Mouse (Mus musculus): ENCODE data around the gene Crp. TPM values are rescaled to one million over a fixed set of nuclear protein-coding genes. Genes with fewer than 3 reads are reported as not detected.

The Crp gene
- polyA plus RNA-seq, 1 experiment from 2014 or later = 0.39 TPM

- 38% methylated on average over 6 of the region's 6 CpGs for WGBS
- no peak overlapping the region for H3K4me3 ChIP-seq (ENCODE audit: low read depth, low read length)
- no peaks in the 10 kb centered on the region for H3K9me3 ChIP-seq (ENCODE audit: control insufficient read depth, low read length)
- H3K9ac ChIP-seq (replicated peaks; ENCODE audit: low read depth, low read length) = no peak overlapping the region
- no peaks in the 10 kb centered on the region for H3K27me3 ChIP-seq (ENCODE audit: control insufficient read depth, insufficient read depth, low read length)
- no peaks in the 10 kb centered on the region for H3K36me3 ChIP-seq (ENCODE audit: control insufficient read depth, insufficient read depth, low read length)
- H3K27ac ChIP-seq (ENCODE audit: low read depth, low read length) = no peak overlapping the region
- H3K4me2 ChIP-seq (ENCODE audit: low read depth, low read length) = no peak overlapping the region
- H3K4me1 ChIP-seq (ENCODE audit: control insufficient read depth, insufficient read depth, low read length) = no peaks in the 10 kb centered on the region
- no peak for ATAC-seq (ENCODE audit: low read depth)
Observed at GRCm38 (mm10) chr1:172667597-172667996, 30.3 kb upstream of the Crp start.

GRCm38 (mm10) chr1:172670716-172671115 lies 27.1 kb upstream of the Crp start:
- H3K9me3 ChIP-seq (ENCODE audit: control insufficient read depth, low read length) = no peaks in the 10 kb centered on the region
- H3K4me1 ChIP-seq (ENCODE audit: control insufficient read depth, insufficient read depth, low read length) = no peaks in the 10 kb centered on the region
- no peak overlapping the region for H3K4me3 ChIP-seq (ENCODE audit: low read depth, low read length)
- H3K4me2 ChIP-seq (ENCODE audit: low read depth, low read length) = no peak overlapping the region
- no peak overlapping the region for H3K27ac ChIP-seq (ENCODE audit: low read depth, low read length)
- H3K36me3 ChIP-seq (ENCODE audit: control insufficient read depth, insufficient read depth, low read length) = no peaks in the 10 kb centered on the region
- ATAC-seq (ENCODE audit: low read depth) = no peak
- no peaks in the 10 kb centered on the region for H3K27me3 ChIP-seq (ENCODE audit: control insufficient read depth, insufficient read depth, low read length)
- WGBS = 100% methylated on average over 1 of the region's 1 CpGs
- no peak overlapping the region for H3K9ac ChIP-seq (replicated peaks; ENCODE audit: low read depth, low read length)

GRCm38 (mm10) chr1:172680742-172681141 lies 17.1 kb upstream of the Crp start:
- ATAC-seq (ENCODE audit: low read depth) = no peak
- Histone ChIP-seq H3K9me3 (ENCODE audit: control insufficient read depth, low read length) (no peaks in the 10 kb centered on the region), H3K4me1 (ENCODE audit: control insufficient read depth, insufficient read depth, low read length) (no peaks in the 10 kb centered on the region), H3K9ac (replicated peaks; ENCODE audit: low read depth, low read length) (no peak overlapping the region), H3K4me2 (ENCODE audit: low read depth, low read length) (no peak overlapping the region), H3K27me3 (ENCODE audit: control insufficient read depth, insufficient read depth, low read length) (no peaks in the 10 kb centered on the region), H3K36me3 (ENCODE audit: control insufficient read depth, insufficient read depth, low read length) (no peaks in the 10 kb centered on the region), H3K4me3 (ENCODE audit: low read depth, low read length) (no peak overlapping the region), H3K27ac (ENCODE audit: low read depth, low read length) (no peak overlapping the region)
- 81% methylated on average over 4 of the region's 4 CpGs for WGBS

- no peak for ATAC-seq (ENCODE audit: low read depth)
- H3K36me3 ChIP-seq (ENCODE audit: control insufficient read depth, insufficient read depth, low read length) = no peaks in the 10 kb centered on the region
- 86% methylated on average over 5 of the region's 5 CpGs for WGBS
- no peak overlapping the region for H3K9ac ChIP-seq (replicated peaks; ENCODE audit: low read depth, low read length)
- H3K27ac ChIP-seq (ENCODE audit: low read depth, low read length) = no peak overlapping the region
- no peaks in the 10 kb centered on the region for H3K27me3 ChIP-seq (ENCODE audit: control insufficient read depth, insufficient read depth, low read length)
- no peak overlapping the region for H3K4me3 ChIP-seq (ENCODE audit: low read depth, low read length)
- H3K4me1 ChIP-seq (ENCODE audit: control insufficient read depth, insufficient read depth, low read length) = no peaks in the 10 kb centered on the region
- H3K4me2 ChIP-seq (ENCODE audit: low read depth, low read length) = no peak overlapping the region
- no peaks in the 10 kb centered on the region for H3K9me3 ChIP-seq (ENCODE audit: control insufficient read depth, low read length)
Observed at GRCm38 (mm10) chr1:172683551-172683950, 14.3 kb upstream of the Crp start.

- H3K36me3 ChIP-seq (ENCODE audit: control insufficient read depth, insufficient read depth, low read length) = no peaks in the 10 kb centered on the region
- H3K4me3 ChIP-seq (ENCODE audit: low read depth, low read length) = no peak overlapping the region
- no peak overlapping the region for H3K9ac ChIP-seq (replicated peaks; ENCODE audit: low read depth, low read length)
- WGBS = 61% methylated on average over 1 of the region's 1 CpGs
- no peaks in the 10 kb centered on the region for H3K9me3 ChIP-seq (ENCODE audit: control insufficient read depth, low read length)
- H3K27me3 ChIP-seq (ENCODE audit: control insufficient read depth, insufficient read depth, low read length) = no peaks in the 10 kb centered on the region
- H3K4me2 ChIP-seq (ENCODE audit: low read depth, low read length) = no peak overlapping the region
- no peak for ATAC-seq (ENCODE audit: low read depth)
- no peaks in the 10 kb centered on the region for H3K4me1 ChIP-seq (ENCODE audit: control insufficient read depth, insufficient read depth, low read length)
- H3K27ac ChIP-seq (ENCODE audit: low read depth, low read length) = no peak overlapping the region
Observed at GRCm38 (mm10) chr1:172683957-172684356, 13.9 kb upstream of the Crp start.

GRCm38 (mm10) chr1:172685178-172685577 lies 12.7 kb upstream of the Crp start:
- no peak overlapping the region for H3K4me2 ChIP-seq (ENCODE audit: low read depth, low read length)
- H3K9ac ChIP-seq (replicated peaks; ENCODE audit: low read depth, low read length) = no peak overlapping the region
- no peaks in the 10 kb centered on the region for H3K36me3 ChIP-seq (ENCODE audit: control insufficient read depth, insufficient read depth, low read length)
- no peaks in the 10 kb centered on the region for H3K4me1 ChIP-seq (ENCODE audit: control insufficient read depth, insufficient read depth, low read length)
- H3K27me3 ChIP-seq (ENCODE audit: control insufficient read depth, insufficient read depth, low read length) = no peaks in the 10 kb centered on the region
- no peak overlapping the region for H3K27ac ChIP-seq (ENCODE audit: low read depth, low read length)
- H3K9me3 ChIP-seq (ENCODE audit: control insufficient read depth, low read length) = no peaks in the 10 kb centered on the region
- H3K4me3 ChIP-seq (ENCODE audit: low read depth, low read length) = no peak overlapping the region
- WGBS = 75% methylated on average over 3 of the region's 3 CpGs
- no peak for ATAC-seq (ENCODE audit: low read depth)

GRCm38 (mm10) chr1:172697422-172697821 lies 433 bp upstream of the Crp start:
- Histone ChIP-seq H3K4me3 (ENCODE audit: low read depth, low read length) (no peak overlapping the region), H3K36me3 (ENCODE audit: control insufficient read depth, insufficient read depth, low read length) (no peaks in the 10 kb centered on the region), H3K4me1 (ENCODE audit: control insufficient read depth, insufficient read depth, low read length) (no peaks in the 10 kb centered on the region), H3K27ac (ENCODE audit: low read depth, low read length) (no peak overlapping the region), H3K9ac (replicated peaks; ENCODE audit: low read depth, low read length) (no peak overlapping the region), H3K27me3 (ENCODE audit: control insufficient read depth, insufficient read depth, low read length) (no peaks in the 10 kb centered on the region), H3K9me3 (ENCODE audit: control insufficient read depth, low read length) (no peaks in the 10 kb centered on the region), H3K4me2 (ENCODE audit: low read depth, low read length) (no peak overlapping the region)
- ATAC-seq (ENCODE audit: low read depth) = no peak

- Histone ChIP-seq H3K4me2 (ENCODE audit: low read depth, low read length) (no peak overlapping the region), H3K27ac (ENCODE audit: low read depth, low read length) (no peak overlapping the region), H3K4me3 (ENCODE audit: low read depth, low read length) (no peak overlapping the region), H3K27me3 (ENCODE audit: control insufficient read depth, insufficient read depth, low read length) (no peaks in the 10 kb centered on the region), H3K9me3 (ENCODE audit: control insufficient read depth, low read length) (no peaks in the 10 kb centered on the region), H3K36me3 (ENCODE audit: control insufficient read depth, insufficient read depth, low read length) (no peaks in the 10 kb centered on the region), H3K9ac (replicated peaks; ENCODE audit: low read depth, low read length) (no peak overlapping the region), H3K4me1 (ENCODE audit: control insufficient read depth, insufficient read depth, low read length) (no peaks in the 10 kb centered on the region)
- 63% methylated on average over 3 of the region's 3 CpGs for WGBS
- ATAC-seq (ENCODE audit: low read depth) = peak; percentile 67; the same call in 1 of the 2 replicates
Observed at GRCm38 (mm10) chr1:172700814-172701213, 3.0 kb downstream of the Crp start.

GRCm38 (mm10) chr1:172701381-172701780 lies 3.5 kb downstream of the Crp start:
- Histone ChIP-seq H3K9me3 (ENCODE audit: control insufficient read depth, low read length) (no peaks in the 10 kb centered on the region), H3K27me3 (ENCODE audit: control insufficient read depth, insufficient read depth, low read length) (no peaks in the 10 kb centered on the region), H3K4me2 (ENCODE audit: low read depth, low read length) (no peak overlapping the region), H3K4me1 (ENCODE audit: control insufficient read depth, insufficient read depth, low read length) (no peaks in the 10 kb centered on the region), H3K27ac (ENCODE audit: low read depth, low read length) (no peak overlapping the region), H3K36me3 (ENCODE audit: control insufficient read depth, insufficient read depth, low read length) (no peaks in the 10 kb centered on the region), H3K4me3 (ENCODE audit: low read depth, low read length) (no peak overlapping the region), H3K9ac (replicated peaks; ENCODE audit: low read depth, low read length) (no peak overlapping the region)
- 93% methylated on average over 2 of the region's 2 CpGs for WGBS
- no peak for ATAC-seq (ENCODE audit: low read depth)

GRCm38 (mm10) chr1:172701901-172702300 lies 4.0 kb downstream of the Crp start:
- Histone ChIP-seq H3K27ac (ENCODE audit: low read depth, low read length) (no peak overlapping the region), H3K4me2 (ENCODE audit: low read depth, low read length) (no peak overlapping the region), H3K9ac (replicated peaks; ENCODE audit: low read depth, low read length) (no peak overlapping the region), H3K4me1 (ENCODE audit: control insufficient read depth, insufficient read depth, low read length) (no peaks in the 10 kb centered on the region), H3K9me3 (ENCODE audit: control insufficient read depth, low read length) (no peaks in the 10 kb centered on the region), H3K36me3 (ENCODE audit: control insufficient read depth, insufficient read depth, low read length) (no peaks in the 10 kb centered on the region), H3K4me3 (ENCODE audit: low read depth, low read length) (no peak overlapping the region), H3K27me3 (ENCODE audit: control insufficient read depth, insufficient read depth, low read length) (no peaks in the 10 kb centered on the region)
- no peak for ATAC-seq (ENCODE audit: low read depth)
- WGBS = 94% methylated on average over 3 of the region's 3 CpGs

All from neural tube, embryonic 14.5 days (tissue).